Mouse (Mus musculus) midbrain, embryonic 16.5 days (tissue): ENCODE results near the gene Prim2. TPM values are rescaled to one million over a fixed set of nuclear protein-coding genes. Genes with fewer than 3 reads are reported as not detected.

Source experiments
- ATAC-seq: fragments of 200-750 bp; cut with Nextera tagmentation; 2 replicates; pipeline ENCODE4 v1.8.0; 2017; ENCODE audit warnings: moderate TSS enrichment
- H3K27ac ChIP-seq: fragments of 300-500 bp; sonication (generic); 2 replicates; pipeline ENCODE4 v1.5.1; 2014; ENCODE audit warnings: mild to moderate bottlenecking, low read length, mixed read lengths
- H3K27me3 ChIP-seq: fragments of 300-500 bp; sonication (generic); 2 replicates; pipeline ENCODE4 v1.6.1; 2014; ENCODE audit warnings: low read depth, low read length, mixed read lengths; ENCODE audit not compliant: control insufficient read depth, insufficient read depth
- H3K36me3 ChIP-seq: fragments of 300-500 bp; sonication (generic); 2 replicates; pipeline ENCODE4 v1.6.1; 2014; ENCODE audit warnings: mild to moderate bottlenecking, low read length, moderate library complexity, mixed read lengths; ENCODE audit not compliant: control insufficient read depth, insufficient read depth
- H3K4me1 ChIP-seq: fragments of 300-500 bp; sonication (generic); 2 replicates; pipeline ENCODE4 v1.6.1; 2014; ENCODE audit warnings: mild to moderate bottlenecking, low read length, mixed read lengths; ENCODE audit not compliant: control insufficient read depth, insufficient read depth
- H3K4me2 ChIP-seq: fragments of 300-500 bp; sonication (generic); 2 replicates; pipeline ENCODE4 v1.6.1; 2014; ENCODE audit warnings: mild to moderate bottlenecking, low read length, mixed read lengths
- H3K4me3 ChIP-seq: fragments of 300-500 bp; sonication (generic); 2 replicates; pipeline ENCODE4 v1.5.1; 2014; ENCODE audit warnings: low read depth, mild to moderate bottlenecking, low read length, moderate library complexity, mixed read lengths
- H3K9ac ChIP-seq: fragments of 300-500 bp; sonication (generic); 2 replicates; pipeline ENCODE4 v1.6.1; 2014; ENCODE audit warnings: low read depth, low read length, mixed read lengths
- H3K9me3 ChIP-seq: fragments of 300-500 bp; sonication (generic); replicated peaks from 2 replicates; pipeline ENCODE4 v1.6.1; 2014; ENCODE audit warnings: mild to moderate bottlenecking, low read length, mixed read lengths; ENCODE audit not compliant: control insufficient read depth, poor library complexity, severe bottlenecking
- WGBS: fragments of 180-500 bp; shearing (Covaris S2); extraction: QIAGEN DNeasy Blood & Tissue Kit; methylation state at CpG from one replicate; pipeline ENCODE4 v1.1.7; 2014; 5-methylcytosine and 5-hydroxymethylcytosine counted together
- polyA plus RNA-seq: library from polyadenylated mRNA; unstranded; fragments of >200 nt; fragmentation: Nextera tagmentation; extraction: Ambion mirVana; gene quantifications from 2 replicates; pipeline ENCODE4 v1.2.1, GENCODE M21; 2015

Prim2 gene
- polyA plus RNA-seq, 1 experiment from 2014 or later = 21.4 TPM

DNA sequence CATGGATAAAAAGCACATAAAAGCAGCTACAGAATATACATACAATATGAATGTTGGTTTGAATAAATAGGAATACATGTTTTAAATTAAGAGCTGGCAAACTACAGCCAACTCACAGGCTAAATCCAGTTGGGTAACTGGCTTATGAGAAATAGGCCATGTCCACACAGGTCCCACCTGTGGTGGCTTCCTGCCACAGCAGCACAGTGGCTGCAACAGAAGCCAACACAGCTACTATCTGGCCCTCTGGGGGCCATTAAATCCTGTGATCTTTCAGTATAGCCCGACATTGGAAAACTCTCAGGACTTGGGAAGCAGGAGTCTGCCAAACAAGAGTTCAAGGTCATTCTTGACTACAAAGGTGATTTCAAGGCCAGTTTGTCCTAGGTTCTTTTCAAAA, 167.3 kb downstream of the Prim2 start:
- Histone ChIP-seq H3K9me3 (no peaks in the 10 kb centered on the region), H3K4me2 (no peak overlapping the region), H3K9ac (no peak overlapping the region), H3K27ac (no peak overlapping the region), H3K4me1 (no peaks in the 10 kb centered on the region), H3K27me3 (no peaks in the 10 kb centered on the region), H3K36me3 (no peaks in the 10 kb centered on the region), H3K4me3 (no peak overlapping the region)
- 58% methylated on average over 1 of the region's 1 CpGs for WGBS
- no peak for ATAC-seq

GRCm38 (mm10) chr1:33500111-33500510, 169.5 kb downstream of the Prim2 start:
- H3K9me3 ChIP-seq = no peaks in the 10 kb centered on the region
- no peak overlapping the region for H3K9ac ChIP-seq
- no peaks in the 10 kb centered on the region for H3K27me3 ChIP-seq
- 78% methylated on average over 9 of the region's 9 CpGs for WGBS
- ATAC-seq = no peak
- H3K4me2 ChIP-seq = no peak overlapping the region
- H3K4me3 ChIP-seq = no peak overlapping the region
- peaks cover 6% of the 10 kb centered on the region for H3K4me1 ChIP-seq
- H3K27ac ChIP-seq = no peak overlapping the region
- H3K36me3 ChIP-seq = no peaks in the 10 kb centered on the region

GRCm38 (mm10) chr1:33499603-33500002, 170.0 kb downstream of the Prim2 start:
- H3K4me1 ChIP-seq = peaks cover 6% of the 10 kb centered on the region
- no peaks in the 10 kb centered on the region for H3K36me3 ChIP-seq
- ATAC-seq = no peak
- no peak overlapping the region for H3K4me3 ChIP-seq
- no peaks in the 10 kb centered on the region for H3K9me3 ChIP-seq
- H3K27me3 ChIP-seq = no peaks in the 10 kb centered on the region
- H3K4me2 ChIP-seq = no peak overlapping the region
- no peak overlapping the region for H3K27ac ChIP-seq
- WGBS = 86% methylated on average over 4 of the region's 4 CpGs
- H3K9ac ChIP-seq = no peak overlapping the region

DNA sequence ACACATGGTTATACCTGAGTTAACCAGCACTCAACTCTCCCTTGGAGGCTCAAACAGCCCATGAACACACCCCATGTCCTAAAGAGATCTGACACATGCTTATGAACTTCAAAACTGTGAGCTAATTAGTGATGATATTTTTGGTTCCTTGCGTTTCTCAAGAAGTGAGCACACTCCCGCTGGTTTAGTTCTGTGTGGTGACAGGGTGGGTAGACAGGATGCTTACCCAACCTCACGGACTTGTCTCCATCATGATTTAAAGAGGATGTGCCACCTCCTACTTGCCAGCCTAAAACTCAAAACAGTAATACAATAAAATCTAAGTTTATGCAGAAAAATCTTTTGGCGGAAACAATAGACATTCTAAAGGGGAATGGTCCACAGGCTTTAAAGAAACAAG, 173.5 kb downstream of the Prim2 start:
- H3K9ac ChIP-seq = no peak overlapping the region
- ATAC-seq = no peak
- WGBS = 79% methylated on average over 4 of the region's 4 CpGs
- no peaks in the 10 kb centered on the region for H3K9me3 ChIP-seq
- no peak overlapping the region for H3K4me2 ChIP-seq
- H3K27me3 ChIP-seq = no peaks in the 10 kb centered on the region
- peaks cover 6% of the 10 kb centered on the region for H3K4me1 ChIP-seq
- no peak overlapping the region for H3K4me3 ChIP-seq
- peak overlapping the region; percentile 20; the same call in 1 of the 2 replicates for H3K27ac ChIP-seq
- no peaks in the 10 kb centered on the region for H3K36me3 ChIP-seq

DNA sequence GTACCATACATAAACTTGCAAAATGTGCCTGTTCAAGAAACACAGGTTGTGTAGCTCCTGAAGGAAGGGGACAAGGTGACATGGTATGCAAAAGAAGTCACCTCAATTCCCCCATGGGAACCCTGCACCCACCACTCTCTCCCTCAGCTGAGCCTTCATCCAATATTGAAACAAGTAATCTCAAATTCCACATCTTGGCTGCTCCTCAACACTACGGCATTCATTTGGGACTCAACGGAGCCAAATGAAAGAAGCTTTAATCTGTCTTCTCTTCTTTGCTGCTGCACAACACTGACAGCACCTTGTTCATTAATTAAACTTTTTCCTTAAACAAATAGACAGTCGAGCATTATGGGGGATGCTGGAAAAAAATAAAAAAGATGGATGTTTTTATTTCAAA, 174.0 kb downstream of the Prim2 start:
- H3K9ac ChIP-seq = no peak overlapping the region
- no peaks in the 10 kb centered on the region for H3K9me3 ChIP-seq
- no peak overlapping the region for H3K4me3 ChIP-seq
- H3K27me3 ChIP-seq = no peaks in the 10 kb centered on the region
- H3K4me2 ChIP-seq = no peak overlapping the region
- 26% methylated on average over 3 of the region's 3 CpGs for WGBS
- peak; percentile 28; the same call in 1 of the 2 replicates for ATAC-seq
- H3K36me3 ChIP-seq = no peaks in the 10 kb centered on the region
- peaks cover 6% of the 10 kb centered on the region for H3K4me1 ChIP-seq
- peak overlapping the region; percentile 56 for H3K27ac ChIP-seq

- peaks cover 6% of the 10 kb centered on the region for H3K4me1 ChIP-seq
- no peak overlapping the region for H3K9ac ChIP-seq
- H3K27ac ChIP-seq = peak overlapping the region; percentile 56
- peak; percentile 23; the same call in 1 of the 2 replicates for ATAC-seq
- H3K27me3 ChIP-seq = no peaks in the 10 kb centered on the region
- no peak overlapping the region for H3K4me2 ChIP-seq
- no peaks in the 10 kb centered on the region for H3K9me3 ChIP-seq
- 51% methylated on average over 8 of the region's 8 CpGs for WGBS
- H3K4me3 ChIP-seq = no peak overlapping the region
- H3K36me3 ChIP-seq = no peaks in the 10 kb centered on the region
These were observed 174.4 kb downstream of the Prim2 start for GRCm38 (mm10) chr1:33495203-33495553.

- Histone ChIP-seq H3K9ac (no peak overlapping the region), H3K9me3 (no peaks in the 10 kb centered on the region), H3K27ac (no peak overlapping the region), H3K4me3 (no peak overlapping the region), H3K4me2 (no peak overlapping the region), H3K36me3 (no peaks in the 10 kb centered on the region), H3K27me3 (no peaks in the 10 kb centered on the region), H3K4me1 (peaks cover 8% of the 10 kb centered on the region)
- 8% methylated on average over 2 of the region's 2 CpGs for WGBS
- ATAC-seq = peak; percentile 82
These were observed 174.9 kb downstream of the Prim2 start for GRCm38 (mm10) chr1:33494524-33495202.

DNA sequence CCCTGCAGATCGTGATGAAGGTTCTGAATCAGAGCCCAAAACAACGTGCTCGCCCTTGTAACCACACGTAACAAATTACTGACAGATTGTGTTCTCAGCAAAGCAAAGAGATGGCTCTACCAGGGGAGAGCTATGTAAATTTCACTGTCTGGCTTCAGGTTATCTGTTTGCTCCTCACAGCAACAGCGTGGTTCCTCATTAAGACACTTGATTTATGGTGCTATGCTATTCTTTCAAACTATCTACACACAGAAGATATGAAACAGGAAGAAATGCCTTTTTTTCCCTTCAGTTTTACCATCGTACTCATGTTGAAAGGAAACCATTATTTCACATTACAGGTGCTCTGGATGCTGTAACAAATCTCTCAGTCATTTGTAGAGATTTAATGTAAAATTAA, 179.4 kb downstream of the Prim2 start:
- H3K4me2 ChIP-seq = no peak overlapping the region
- no peak overlapping the region for H3K9ac ChIP-seq
- no peaks in the 10 kb centered on the region for H3K27me3 ChIP-seq
- WGBS = 70% methylated on average over 6 of the region's 6 CpGs
- no peak overlapping the region for H3K4me3 ChIP-seq
- H3K4me1 ChIP-seq = peaks cover 3% of the 10 kb centered on the region
- H3K9me3 ChIP-seq = no peaks in the 10 kb centered on the region
- H3K36me3 ChIP-seq = no peaks in the 10 kb centered on the region
- ATAC-seq = no peak
- no peak overlapping the region for H3K27ac ChIP-seq

DNA sequence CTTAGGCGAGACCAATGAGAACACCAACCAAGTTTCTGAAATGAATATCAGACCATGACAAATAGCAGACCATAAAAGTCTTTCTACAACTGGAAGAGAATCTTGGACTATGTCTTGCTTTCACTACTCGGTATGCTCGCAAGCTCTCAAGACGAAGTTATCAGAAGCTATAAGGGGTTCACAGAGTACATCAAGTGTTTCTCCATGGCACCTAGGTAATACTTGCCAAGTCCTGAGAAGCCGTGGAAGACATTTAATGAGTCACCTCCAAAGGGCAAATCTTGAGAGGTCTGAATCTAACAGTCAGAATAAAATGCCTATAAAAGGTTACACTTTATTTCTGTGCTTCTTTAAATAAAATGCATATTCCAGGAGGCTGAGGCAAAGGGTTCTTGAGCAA, 181.2 kb downstream of the Prim2 start:
- no peak for ATAC-seq
- H3K4me2 ChIP-seq = no peak overlapping the region
- WGBS = 94% methylated on average over 5 of the region's 5 CpGs
- H3K9ac ChIP-seq = no peak overlapping the region
- no peak overlapping the region for H3K4me3 ChIP-seq
- 0 out of 2 replicates have a peak, but pooled peaks cover 3% of the 10 kb centered on the region for H3K4me1 ChIP-seq
- H3K36me3 ChIP-seq = no peaks in the 10 kb centered on the region
- no peaks in the 10 kb centered on the region for H3K27me3 ChIP-seq
- H3K27ac ChIP-seq = no peak overlapping the region
- no peaks in the 10 kb centered on the region for H3K9me3 ChIP-seq
